Mouse (Mus musculus) intestine, postnatal 0 days (tissue): ENCODE data around the gene 1700017B05Rik. TPM values are rescaled to one million over a fixed set of nuclear protein-coding genes. Genes with fewer than 3 reads are reported as not detected.

ENCODE experiments used
- ATAC-seq: fragments of 200-750 bp; cut with Nextera tagmentation; 2 replicates; pipeline ENCODE4 v1.8.0; 2017; ENCODE audit warnings: mild to moderate bottlenecking, moderate TSS enrichment, moderate library complexity
- H3K27ac ChIP-seq: fragments of 300-500 bp; sonication (generic); 2 replicates; pipeline ENCODE4 v1.5.1; 2014; ENCODE audit warnings: mild to moderate bottlenecking, low read depth, low read length, moderate library complexity
- H3K27me3 ChIP-seq: fragments of 300-500 bp; sonication (generic); replicated peaks from 2 replicates; pipeline ENCODE4 v1.6.1; 2014; ENCODE audit warnings: low read length, mixed read lengths; ENCODE audit not compliant: control insufficient read depth, insufficient read depth
- H3K36me3 ChIP-seq: fragments of 300-500 bp; sonication (generic); 2 replicates; pipeline ENCODE4 v1.6.1; 2014; ENCODE audit warnings: mild to moderate bottlenecking, moderate library complexity; ENCODE audit not compliant: control insufficient read depth, insufficient read depth
- H3K4me1 ChIP-seq: fragments of 300-500 bp; sonication (generic); replicated peaks from 2 replicates; pipeline ENCODE4 v1.6.1; 2014; ENCODE audit warnings: antibody characterized with exemption, low read length, mixed read lengths; ENCODE audit not compliant: control insufficient read depth, insufficient read depth
- H3K4me2 ChIP-seq: fragments of 300-500 bp; sonication (generic); replicated peaks from 2 replicates; pipeline ENCODE4 v1.6.1; 2014; ENCODE audit warnings: low read depth, mild to moderate bottlenecking, moderate library complexity
- H3K4me3 ChIP-seq: fragments of 300-500 bp; sonication (generic); 2 replicates; pipeline ENCODE4 v1.5.1; 2014; ENCODE audit warnings: low read depth, low read length
- H3K9ac ChIP-seq: fragments of 300-500 bp; sonication (generic); 2 replicates; pipeline ENCODE4 v1.6.1; 2014; ENCODE audit warnings: mild to moderate bottlenecking, low read depth, low read length
- H3K9me3 ChIP-seq: fragments of 300-500 bp; sonication (generic); 2 replicates; pipeline ENCODE4 v1.6.1; 2016; ENCODE audit warnings: mixed run types; ENCODE audit not compliant: control insufficient read depth
- CTCF ChIP-seq: sonication (generic); IDR thresholded peaks from 2 replicates; pipeline ENCODE4 v1.5.1; 2016; ENCODE audit warnings: low read depth, mild to moderate bottlenecking, control low read depth, antibody characterized with exemption, moderate library complexity
- WGBS: fragments of 180-500 bp; shearing (Covaris S2); extraction: QIAGEN DNeasy Blood & Tissue Kit; methylation state at CpG from one replicate; pipeline ENCODE4 v1.1.7; 2014; 5-methylcytosine and 5-hydroxymethylcytosine counted together
- polyA plus RNA-seq: library from polyadenylated mRNA; unstranded; fragments of >200 nt; fragmentation: Nextera tagmentation; extraction: Ambion mirVana; gene quantifications from 2 replicates; pipeline ENCODE4 v1.2.1, GENCODE M21; 2015

The 1700017B05Rik gene
- polyA plus RNA-seq, 1 experiment from 2014 or later: 12.8 TPM

DNA sequence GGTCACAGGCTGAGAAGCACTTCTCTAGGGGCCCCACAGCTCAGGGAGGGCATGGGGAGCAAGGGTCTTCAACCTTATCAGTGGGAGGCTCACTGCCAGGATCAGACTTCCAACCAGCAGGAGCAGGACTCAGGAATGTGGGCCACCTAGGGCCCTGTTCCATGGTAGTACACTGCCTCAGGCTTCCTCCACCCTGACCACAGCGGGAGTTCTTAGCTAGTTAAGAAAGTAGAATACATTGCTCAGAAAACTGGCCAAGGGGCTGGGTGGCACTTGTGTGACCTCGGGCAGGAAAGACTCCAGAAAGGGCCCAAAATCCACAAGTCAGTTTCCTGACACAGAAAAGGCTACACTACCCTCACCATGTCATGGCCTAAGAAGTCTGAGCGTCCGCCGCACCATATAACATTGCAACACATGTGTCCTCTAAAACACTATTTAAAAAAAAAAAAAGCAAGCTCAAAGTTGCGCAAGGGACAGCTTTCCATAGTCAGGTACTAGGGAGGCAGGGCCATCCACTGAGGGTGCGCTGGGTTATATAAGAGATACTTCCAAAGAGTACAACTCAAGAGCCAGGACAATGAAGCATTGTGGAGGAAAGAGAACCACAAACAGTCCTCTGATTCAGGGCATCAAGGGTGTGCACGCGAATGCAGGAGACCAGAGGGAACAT lies 7.5 kb downstream of the 1700017B05Rik start:
- H3K36me3 ChIP-seq: peaks cover 78% of the 10 kb centered on the region
- H3K4me1 ChIP-seq: no peaks in the 10 kb centered on the region
- H3K27me3 ChIP-seq: no peaks in the 10 kb centered on the region
- peak; percentile 16; the same call in 1 of the 2 replicates for ATAC-seq
- no peak for TF ChIP-seq CTCF
- 65% methylated on average over 9 of the region's 9 CpGs for WGBS
- H3K9me3 ChIP-seq: no peaks in the 10 kb centered on the region
- no peak overlapping the region for H3K27ac ChIP-seq
- no peak overlapping the region for H3K4me3 ChIP-seq
- no peak overlapping the region for H3K4me2 ChIP-seq
- H3K9ac ChIP-seq: no peak overlapping the region

- ATAC-seq: no peak
- H3K4me2 ChIP-seq: no peak overlapping the region
- H3K36me3 ChIP-seq: peaks cover 78% of the 10 kb centered on the region
- no peak overlapping the region for H3K9ac ChIP-seq
- no peak overlapping the region for H3K4me3 ChIP-seq
- WGBS: 77% methylated on average over 7 of the region's 7 CpGs
- no peak for TF ChIP-seq CTCF
- no peaks in the 10 kb centered on the region for H3K4me1 ChIP-seq
- H3K27ac ChIP-seq: no peak overlapping the region
- no peaks in the 10 kb centered on the region for H3K9me3 ChIP-seq
- H3K27me3 ChIP-seq: no peaks in the 10 kb centered on the region
Measured at GRCm38 (mm10) chr9:57254061-57254460, 8.4 kb downstream of the 1700017B05Rik start.

- no peak for ATAC-seq
- Histone ChIP-seq H3K9me3 (no peaks in the 10 kb centered on the region), H3K27me3 (no peaks in the 10 kb centered on the region), H3K4me1 (no peaks in the 10 kb centered on the region; the same call in 1 of the 2 replicates), H3K27ac (no peak overlapping the region), H3K4me2 (no peak overlapping the region), H3K4me3 (no peak overlapping the region), H3K36me3 (peaks cover 50% of the 10 kb centered on the region), H3K9ac (no peak overlapping the region)
- TF ChIP-seq CTCF: no peak
- 87% methylated on average over 2 of the region's 2 CpGs for WGBS
Measured at GRCm38 (mm10) chr9:57251139-57251538, 11.3 kb downstream of the 1700017B05Rik start.

DNA sequence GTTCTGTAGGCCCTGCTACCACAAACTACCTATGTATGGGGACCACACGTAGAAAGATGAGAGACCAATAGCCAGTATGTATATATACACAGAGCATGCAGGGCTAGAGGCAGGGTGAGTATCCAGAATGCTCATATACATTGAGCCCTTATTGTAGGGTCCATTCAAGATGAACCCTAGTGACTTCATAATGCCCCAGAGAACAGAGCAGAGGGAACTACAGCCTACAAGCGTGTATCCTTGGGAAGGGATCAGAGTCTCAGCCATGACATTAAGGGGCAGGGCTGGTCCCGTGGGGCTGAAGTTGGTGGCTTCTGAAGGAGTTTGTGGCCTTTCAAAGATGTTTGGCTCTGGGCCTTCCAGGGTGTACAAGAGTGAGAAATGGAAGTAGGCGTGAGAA lies 12.4 kb downstream of the 1700017B05Rik start:
- no peak overlapping the region for H3K27ac ChIP-seq
- 89% methylated on average over 4 of the region's 4 CpGs for WGBS
- TF ChIP-seq CTCF: no peak

GRCm38 (mm10) chr9:57248030-57248942 lies 14.1 kb downstream of the 1700017B05Rik start:
- Histone ChIP-seq H3K27me3 (no peaks in the 10 kb centered on the region), H3K4me1 (no peaks in the 10 kb centered on the region; the same call in 1 of the 2 replicates), H3K27ac (no peak overlapping the region), H3K9me3 (no peaks in the 10 kb centered on the region), H3K4me3 (no peak overlapping the region), H3K4me2 (no peak overlapping the region), H3K9ac (no peak overlapping the region), H3K36me3 (peaks cover 22% of the 10 kb centered on the region)
- ATAC-seq: no peak
- TF ChIP-seq CTCF: no peak
- 45% methylated on average over 7 of the region's 7 CpGs for WGBS

More for the DNA sequence above, 12.4 kb downstream of the 1700017B05Rik start:
- Histone ChIP-seq H3K9me3 (no peaks in the 10 kb centered on the region), H3K27me3 (no peaks in the 10 kb centered on the region), H3K4me2 (no peak overlapping the region), H3K4me3 (no peak overlapping the region), H3K9ac (no peak overlapping the region), H3K4me1 (no peaks in the 10 kb centered on the region; the same call in 1 of the 2 replicates), H3K36me3 (peaks cover 39% of the 10 kb centered on the region)
- no peak for ATAC-seq

GRCm38 (mm10) chr9:57247201-57247671 lies 15.2 kb downstream of the 1700017B05Rik start:
- H3K27ac ChIP-seq: no peak overlapping the region

More at GRCm38 (mm10) chr9:57247201-57247671, 15.2 kb downstream of the 1700017B05Rik start:
- Histone ChIP-seq H3K27me3 (no peaks in the 10 kb centered on the region), H3K9ac (no peak overlapping the region), H3K9me3 (no peaks in the 10 kb centered on the region), H3K4me1 (no peaks in the 10 kb centered on the region; the same call in 1 of the 2 replicates), H3K4me2 (no peak overlapping the region; the same call in 1 of the 2 replicates), H3K4me3 (no peak overlapping the region), H3K36me3 (peaks cover 11% of the 10 kb centered on the region)
- 0 out of 2 replicates have a peak, but pooled peaks have one; percentile 39 for ATAC-seq
- 37% methylated on average over 8 of the region's 8 CpGs for WGBS
- peak; percentile 41 for TF ChIP-seq CTCF
